Mouse (Mus musculus): ENCODE measurements around the gene Prc1. TPM values are rescaled to one million over a fixed set of nuclear protein-coding genes. Genes with fewer than 3 reads are reported as not detected.
A peak's percentile ranks its signal among the peaks of the same experiment; 100 is the strongest.

Prc1 gene
- polyA plus RNA-seq, 1 experiment = 1.7 TPM

GRCm38 (mm10) chr7:80342858-80343257 is 48.6 kb downstream of the Prc1 start, which contains the start of gene Hddc3:
Gene Hddc3 (plus strand): TSS chr7:80343104.
- H3K36me3 ChIP-seq (ENCODE audit: control insufficient read depth, insufficient read depth, low read length) = no peaks in the 10 kb centered on the region
- H3K27me3 ChIP-seq (replicated peaks; ENCODE audit: control insufficient read depth, insufficient read depth, low read length) = no peaks in the 10 kb centered on the region
- WGBS = 2% methylated on average over 25 of the region's 25 CpGs
- H3K27ac ChIP-seq (ENCODE audit: insufficient read depth, low read depth, low read length) = peak within 1 kb of the TSS; percentile 11
- H3K4me3 ChIP-seq (ENCODE audit: insufficient read depth, low read depth, low read length) = peak within 1 kb of the TSS; percentile 71
- DNase-seq = peak; percentile 96
- TF ChIP-seq CTCF (conservative IDR thresholded peaks at IDR 0.05; ENCODE audit: insufficient read depth, insufficient read length, low read depth, low read length) (peak; percentile 81), POLR2A (IDR thresholded peaks at IDR 0.05; ENCODE audit: low read depth, low read length) (peak; percentile 77)
- peaks cover 13% of the 10 kb centered on the region for H3K4me1 ChIP-seq (ENCODE audit: control insufficient read depth, insufficient read depth, low read length)

GRCm38 (mm10) chr7:80343270-80344018 is 49.2 kb downstream of the Prc1 start:
- H3K4me3 ChIP-seq (ENCODE audit: insufficient read depth, low read depth, low read length) = peak overlapping the region; percentile 71
- no peak for DNase-seq
- H3K4me1 ChIP-seq (ENCODE audit: control insufficient read depth, insufficient read depth, low read length) = peaks cover 13% of the 10 kb centered on the region
- WGBS = 24% methylated on average over 19 of the region's 19 CpGs
- TF ChIP-seq POLR2A (IDR thresholded peaks at IDR 0.05; ENCODE audit: low read depth, low read length) = no peak
- no peak for TF ChIP-seq CTCF (conservative IDR thresholded peaks at IDR 0.05; ENCODE audit: insufficient read depth, insufficient read length, low read depth, low read length)
- peak overlapping the region; percentile 11 for H3K27ac ChIP-seq (ENCODE audit: insufficient read depth, low read depth, low read length)
- no peaks in the 10 kb centered on the region for H3K27me3 ChIP-seq (replicated peaks; ENCODE audit: control insufficient read depth, insufficient read depth, low read length)
- no peaks in the 10 kb centered on the region for H3K36me3 ChIP-seq (ENCODE audit: control insufficient read depth, insufficient read depth, low read length)

- H3K27ac ChIP-seq (ENCODE audit: insufficient read depth, low read depth, low read length) = no peak overlapping the region
- WGBS = 76% methylated on average over 9 of the region's 9 CpGs
- TF ChIP-seq POLR2A (IDR thresholded peaks at IDR 0.05; ENCODE audit: low read depth, low read length) = no peak
- no peak for TF ChIP-seq CTCF (conservative IDR thresholded peaks at IDR 0.05; ENCODE audit: insufficient read depth, insufficient read length, low read depth, low read length)
- H3K4me1 ChIP-seq (ENCODE audit: control insufficient read depth, insufficient read depth, low read length) = 0 out of 2 replicates have a peak, but pooled peaks cover 5% of the 10 kb centered on the region
- no peak for DNase-seq
- H3K27me3 ChIP-seq (replicated peaks; ENCODE audit: control insufficient read depth, insufficient read depth, low read length) = no peaks in the 10 kb centered on the region
- H3K36me3 ChIP-seq (ENCODE audit: control insufficient read depth, insufficient read depth, low read length) = no peaks in the 10 kb centered on the region
- H3K4me3 ChIP-seq (ENCODE audit: insufficient read depth, low read depth, low read length) = no peak overlapping the region
These were observed 51.9 kb downstream of the Prc1 start for GRCm38 (mm10) chr7:80346173-80346572.

GRCm38 (mm10) chr7:80346830-80347229 is 52.6 kb downstream of the Prc1 start:
- Histone ChIP-seq H3K4me1 (ENCODE audit: control insufficient read depth, insufficient read depth, low read length) (0 out of 2 replicates have a peak, but pooled peaks cover 5% of the 10 kb centered on the region), H3K27ac (ENCODE audit: insufficient read depth, low read depth, low read length) (no peak overlapping the region), H3K36me3 (ENCODE audit: control insufficient read depth, insufficient read depth, low read length) (no peaks in the 10 kb centered on the region), H3K27me3 (replicated peaks; ENCODE audit: control insufficient read depth, insufficient read depth, low read length) (no peaks in the 10 kb centered on the region), H3K4me3 (ENCODE audit: insufficient read depth, low read depth, low read length) (no peak overlapping the region)
- DNase-seq = no peak
- TF ChIP-seq POLR2A (IDR thresholded peaks at IDR 0.05; ENCODE audit: low read depth, low read length) = no peak
- no peak for TF ChIP-seq CTCF (conservative IDR thresholded peaks at IDR 0.05; ENCODE audit: insufficient read depth, insufficient read length, low read depth, low read length)
- 73% methylated on average over 5 of the region's 5 CpGs for WGBS

- Histone ChIP-seq H3K4me1 (ENCODE audit: control insufficient read depth, insufficient read depth, low read length) (0 out of 2 replicates have a peak, but pooled peaks cover 5% of the 10 kb centered on the region), H3K27me3 (replicated peaks; ENCODE audit: control insufficient read depth, insufficient read depth, low read length) (no peaks in the 10 kb centered on the region), H3K4me3 (ENCODE audit: insufficient read depth, low read depth, low read length) (no peak overlapping the region), H3K27ac (ENCODE audit: insufficient read depth, low read depth, low read length) (no peak overlapping the region), H3K36me3 (ENCODE audit: control insufficient read depth, insufficient read depth, low read length) (no peaks in the 10 kb centered on the region)
- TF ChIP-seq CTCF (conservative IDR thresholded peaks at IDR 0.05; ENCODE audit: insufficient read depth, insufficient read length, low read depth, low read length) (no peak), POLR2A (IDR thresholded peaks at IDR 0.05; ENCODE audit: low read depth, low read length) (no peak)
- WGBS = 61% methylated on average over 13 of the region's 13 CpGs
- no peak for DNase-seq
These were observed 53.7 kb downstream of the Prc1 start for GRCm38 (mm10) chr7:80347670-80348586.

- no peak for TF ChIP-seq CTCF (conservative IDR thresholded peaks at IDR 0.05; ENCODE audit: insufficient read depth, insufficient read length, low read depth, low read length)
- no peak for TF ChIP-seq POLR2A (IDR thresholded peaks at IDR 0.05; ENCODE audit: low read depth, low read length)
- H3K4me3 ChIP-seq (ENCODE audit: insufficient read depth, low read depth, low read length) = no peak overlapping the region
- H3K36me3 ChIP-seq (ENCODE audit: control insufficient read depth, insufficient read depth, low read length) = no peaks in the 10 kb centered on the region
- H3K27ac ChIP-seq (ENCODE audit: insufficient read depth, low read depth, low read length) = no peak overlapping the region
- WGBS = 85% methylated on average over 2 of the region's 2 CpGs
- DNase-seq = no peak
- H3K27me3 ChIP-seq (replicated peaks; ENCODE audit: control insufficient read depth, insufficient read depth, low read length) = no peaks in the 10 kb centered on the region
- H3K4me1 ChIP-seq (ENCODE audit: control insufficient read depth, insufficient read depth, low read length) = no peaks in the 10 kb centered on the region
These were observed 56.6 kb downstream of the Prc1 start for GRCm38 (mm10) chr7:80350808-80351207.

- H3K27me3 ChIP-seq (replicated peaks; ENCODE audit: control insufficient read depth, insufficient read depth, low read length) = no peaks in the 10 kb centered on the region
- H3K4me1 ChIP-seq (ENCODE audit: control insufficient read depth, insufficient read depth, low read length) = no peaks in the 10 kb centered on the region
- TF ChIP-seq POLR2A (IDR thresholded peaks at IDR 0.05; ENCODE audit: low read depth, low read length) (no peak), CTCF (conservative IDR thresholded peaks at IDR 0.05; ENCODE audit: insufficient read depth, insufficient read length, low read depth, low read length) (no peak)
- no peak overlapping the region for H3K4me3 ChIP-seq (ENCODE audit: insufficient read depth, low read depth, low read length)
- no peak for DNase-seq
- no peaks in the 10 kb centered on the region for H3K36me3 ChIP-seq (ENCODE audit: control insufficient read depth, insufficient read depth, low read length)
- H3K27ac ChIP-seq (ENCODE audit: insufficient read depth, low read depth, low read length) = no peak overlapping the region
- WGBS = 92% methylated on average over 8 of the region's 8 CpGs
These were observed 58.7 kb downstream of the Prc1 start for GRCm38 (mm10) chr7:80352920-80353319.
